Mouse (Mus musculus) right cerebral cortex, postnatal 36 days (tissue): ENCODE results near the gene Camta1.

Experiments used
- DNase-seq, 2 experiments: peaks; one replicate each; pipeline ENCODE4 v3.0.0; 2022; ENCODE audit warnings: low spot score in 2 of 2, mixed read lengths in 1 of 2

The Camta1 gene

GRCm38 (mm10) chr4:151282103-151282502 lies 579.6 kb downstream of the Camta1 start:
- DNase-seq = no peak

GRCm38 (mm10) chr4:151275292-151275691 lies 586.4 kb downstream of the Camta1 start:
- peak; percentile 78 for DNase-seq

- DNase-seq = no peak
These were observed 597.8 kb downstream of the Camta1 start for GRCm38 (mm10) chr4:151263786-151264414.

- DNase-seq = no peak
These were observed 598.6 kb downstream of the Camta1 start for GRCm38 (mm10) chr4:151263052-151263451.

GRCm38 (mm10) chr4:151256622-151257021 lies 605.1 kb downstream of the Camta1 start:
- DNase-seq = no peak

- no peak for DNase-seq
These were observed 610.9 kb downstream of the Camta1 start for GRCm38 (mm10) chr4:151250824-151251223.

- no peak for DNase-seq
These were observed 616.4 kb downstream of the Camta1 start for GRCm38 (mm10) chr4:151245068-151245797.

- no peak for DNase-seq
These were observed 618.2 kb downstream of the Camta1 start for GRCm38 (mm10) chr4:151243445-151243844.

GRCm38 (mm10) chr4:151242751-151243150 lies 618.9 kb downstream of the Camta1 start:
- DNase-seq = no peak

- DNase-seq = no peak
These were observed 621.2 kb downstream of the Camta1 start for GRCm38 (mm10) chr4:151240465-151240864.

- peak in 1 of 2 experiments; percentile 19 for DNase-seq
These were observed 622.5 kb downstream of the Camta1 start for GRCm38 (mm10) chr4:151238970-151239684.

GRCm38 (mm10) chr4:151237501-151237900 lies 624.2 kb downstream of the Camta1 start:
- DNase-seq = no peak

- no peak for DNase-seq
These were observed 626.7 kb downstream of the Camta1 start for GRCm38 (mm10) chr4:151234981-151235380.

- DNase-seq = no peak
These were observed 629.6 kb downstream of the Camta1 start for GRCm38 (mm10) chr4:151232028-151232427.

- no peak for DNase-seq
These were observed 632.6 kb downstream of the Camta1 start for GRCm38 (mm10) chr4:151229073-151229472.

GRCm38 (mm10) chr4:151226496-151226895 lies 635.2 kb downstream of the Camta1 start:
- DNase-seq = no peak

- DNase-seq = peak; percentile 70 to 77
These were observed 637.7 kb downstream of the Camta1 start for GRCm38 (mm10) chr4:151224017-151224416.

GRCm38 (mm10) chr4:151223263-151223996 lies 638.2 kb downstream of the Camta1 start:
- peak in 1 of 2 experiments; percentile 19 for DNase-seq

GRCm38 (mm10) chr4:151222635-151223034 lies 639.0 kb downstream of the Camta1 start:
- DNase-seq = no peak

- no peak for DNase-seq
These were observed 645.0 kb downstream of the Camta1 start for GRCm38 (mm10) chr4:151216553-151217292.

- no peak for DNase-seq
These were observed 645.8 kb downstream of the Camta1 start for GRCm38 (mm10) chr4:151215866-151216265.
